Mouse (Mus musculus): ENCODE measurements around the gene Gm48551.

Gm48551 gene

DNA sequence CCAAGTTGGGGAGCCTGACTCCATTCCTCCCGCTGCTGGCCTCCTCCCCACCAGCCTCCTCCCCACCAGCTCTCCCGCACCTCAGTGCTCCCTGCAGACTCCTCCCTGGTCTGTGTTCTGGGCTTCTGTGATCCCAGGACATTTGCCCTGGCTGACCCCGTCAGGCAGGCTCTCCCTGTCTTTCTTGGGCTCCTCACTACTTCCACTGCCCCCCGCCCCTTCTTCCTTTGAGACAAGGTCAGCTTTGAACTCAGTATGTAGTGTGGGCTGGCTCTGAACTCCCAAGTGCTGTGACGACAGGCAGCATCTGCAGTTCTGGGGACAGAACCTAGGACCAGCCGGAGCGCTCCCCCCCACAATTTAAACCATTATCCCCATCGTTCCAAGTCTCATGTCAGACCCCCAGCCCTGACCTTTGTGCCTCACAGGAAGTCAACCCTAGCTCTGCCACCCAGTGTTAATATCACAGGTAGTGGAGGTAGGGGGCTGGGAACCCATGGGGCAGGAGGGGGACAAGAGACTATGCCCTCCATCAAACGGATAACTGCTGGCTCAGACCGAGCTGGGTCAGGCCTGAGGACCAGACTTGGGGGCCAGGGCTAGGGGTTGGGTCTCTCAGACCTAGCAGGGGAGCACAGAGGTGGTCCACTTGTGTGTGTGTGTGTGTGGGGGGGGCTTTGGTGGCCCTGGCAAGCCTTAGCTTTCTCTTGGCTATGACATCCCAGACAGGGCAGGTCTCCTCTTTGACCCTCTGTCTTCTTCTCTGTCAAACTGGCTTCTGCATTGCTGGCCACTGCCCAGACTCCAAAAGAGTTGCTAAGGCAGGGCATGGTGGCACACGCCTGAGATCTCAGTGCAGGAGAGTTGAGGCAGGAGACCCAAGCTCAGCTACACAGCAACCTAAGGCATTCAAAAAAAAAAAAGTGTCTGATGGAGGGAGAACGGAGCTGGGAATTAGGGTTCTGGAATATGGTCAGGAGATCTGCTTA is 33.3 kb downstream of the Gm48551 start:
- DNase-seq (ENCODE audit: low spot score in 2 of 2) = no peak

DNA sequence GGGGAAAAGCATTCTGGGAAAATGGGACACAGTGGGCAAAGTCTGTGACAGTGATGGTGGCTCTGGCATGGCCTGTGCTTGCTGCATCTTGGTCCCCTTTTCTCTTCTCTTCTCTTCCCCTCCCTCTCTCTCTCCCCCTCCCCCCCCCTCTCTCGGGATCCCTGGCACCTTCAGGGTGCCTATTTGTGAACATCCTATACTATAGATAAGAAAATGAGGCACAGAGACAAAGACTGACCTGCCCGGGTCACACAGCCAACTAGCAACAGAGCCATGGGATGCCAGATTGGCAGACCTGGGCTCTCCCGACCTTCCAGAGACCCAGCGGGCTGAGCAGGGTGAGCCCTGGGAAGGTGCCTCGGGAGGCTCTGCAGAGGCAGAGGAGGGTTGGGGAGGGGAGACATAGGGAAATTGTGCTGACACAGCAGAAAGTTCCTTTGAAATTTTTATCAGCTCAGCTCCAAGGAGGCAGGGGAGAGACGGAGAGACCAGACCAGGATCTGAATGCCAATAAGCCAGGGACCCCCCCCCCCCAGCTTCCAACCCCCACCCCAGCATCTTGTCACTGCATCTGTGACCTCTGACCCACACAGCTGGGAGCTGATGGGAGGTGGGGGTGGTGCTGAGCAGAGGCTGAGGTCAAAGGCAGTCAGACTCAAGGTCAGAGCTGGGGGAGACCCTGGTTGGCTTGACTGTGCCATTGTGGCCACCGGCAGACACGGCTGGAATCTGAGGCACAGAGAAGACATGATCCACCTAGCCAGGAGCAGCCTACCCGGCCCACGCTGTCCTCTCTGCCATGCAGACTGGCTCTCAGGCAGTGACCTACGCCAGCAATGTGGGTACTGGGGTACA is 34.2 kb downstream of the Gm48551 start:
- no peak for DNase-seq (ENCODE audit: low spot score in 2 of 2)

DNA sequence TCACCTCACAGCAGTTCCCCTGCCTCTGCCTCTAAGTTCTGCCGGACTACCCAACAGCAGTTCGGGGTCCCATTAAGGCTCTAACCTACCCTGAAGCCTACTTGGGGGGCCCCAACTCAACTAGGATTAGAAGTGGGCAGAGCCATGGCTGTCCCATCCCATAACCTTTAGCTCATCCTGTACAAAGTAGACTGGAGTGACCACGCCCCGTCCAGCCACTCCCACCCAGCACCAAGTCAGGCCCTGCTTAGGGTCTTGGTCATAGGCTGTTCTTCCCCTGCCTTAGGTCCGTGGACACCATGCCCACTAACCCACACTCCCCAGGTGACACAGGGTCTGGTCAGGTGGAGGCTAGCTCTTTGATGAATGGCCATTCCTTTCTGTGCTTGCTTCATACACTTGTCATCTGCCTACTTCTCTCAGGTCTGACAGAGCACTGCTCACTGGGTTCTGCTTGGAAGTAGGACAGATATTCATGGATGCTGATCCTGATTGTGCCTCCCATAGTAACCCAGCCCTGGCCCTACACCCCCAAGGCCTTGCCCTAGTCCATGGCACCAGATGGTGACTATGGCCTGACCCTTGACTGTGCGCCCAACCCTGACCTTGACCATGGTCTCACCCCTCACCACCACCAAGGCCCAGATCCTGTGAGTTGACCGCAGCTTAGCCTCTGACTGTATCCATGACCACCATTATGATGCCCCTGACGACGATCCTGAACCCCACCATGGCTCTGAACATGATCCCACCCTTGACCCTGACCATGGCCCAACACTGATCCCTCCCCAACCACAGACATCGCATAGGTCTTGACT is 35.1 kb downstream of the Gm48551 start:
- DNase-seq (ENCODE audit: low spot score in 2 of 2) = peak in 1 of 2 experiments; percentile 6

DNA sequence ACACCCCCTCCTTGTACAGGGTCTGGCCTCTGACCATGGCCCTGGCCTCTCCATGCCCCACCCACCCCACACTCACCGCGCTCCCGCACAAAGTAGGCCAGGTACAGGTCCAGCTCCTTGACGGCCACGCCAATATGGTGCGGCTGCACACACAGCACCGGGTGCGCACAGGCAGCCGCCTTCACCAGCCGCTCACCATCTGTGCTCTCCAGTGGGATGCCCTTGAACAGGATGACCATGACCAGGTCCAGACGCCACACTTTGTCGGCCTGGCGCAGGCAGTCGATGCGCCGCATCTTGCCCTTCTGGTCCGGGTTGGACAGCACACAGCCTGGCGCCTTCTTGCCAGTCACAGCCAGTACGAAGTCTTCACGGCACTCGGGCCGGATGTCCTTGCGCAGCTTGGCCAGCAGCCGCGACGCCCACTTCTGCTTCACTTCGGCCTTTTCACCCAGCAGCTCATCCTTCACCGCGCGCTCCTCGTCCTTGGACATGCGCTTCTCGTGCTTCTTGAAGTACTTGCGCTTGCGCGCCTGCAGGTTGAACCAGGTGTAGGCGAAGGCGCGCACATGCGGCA is 36.0 kb downstream of the Gm48551 start:
- peak in 1 of 2 experiments; percentile 7 for DNase-seq (ENCODE audit: low spot score in 2 of 2)

DNA sequence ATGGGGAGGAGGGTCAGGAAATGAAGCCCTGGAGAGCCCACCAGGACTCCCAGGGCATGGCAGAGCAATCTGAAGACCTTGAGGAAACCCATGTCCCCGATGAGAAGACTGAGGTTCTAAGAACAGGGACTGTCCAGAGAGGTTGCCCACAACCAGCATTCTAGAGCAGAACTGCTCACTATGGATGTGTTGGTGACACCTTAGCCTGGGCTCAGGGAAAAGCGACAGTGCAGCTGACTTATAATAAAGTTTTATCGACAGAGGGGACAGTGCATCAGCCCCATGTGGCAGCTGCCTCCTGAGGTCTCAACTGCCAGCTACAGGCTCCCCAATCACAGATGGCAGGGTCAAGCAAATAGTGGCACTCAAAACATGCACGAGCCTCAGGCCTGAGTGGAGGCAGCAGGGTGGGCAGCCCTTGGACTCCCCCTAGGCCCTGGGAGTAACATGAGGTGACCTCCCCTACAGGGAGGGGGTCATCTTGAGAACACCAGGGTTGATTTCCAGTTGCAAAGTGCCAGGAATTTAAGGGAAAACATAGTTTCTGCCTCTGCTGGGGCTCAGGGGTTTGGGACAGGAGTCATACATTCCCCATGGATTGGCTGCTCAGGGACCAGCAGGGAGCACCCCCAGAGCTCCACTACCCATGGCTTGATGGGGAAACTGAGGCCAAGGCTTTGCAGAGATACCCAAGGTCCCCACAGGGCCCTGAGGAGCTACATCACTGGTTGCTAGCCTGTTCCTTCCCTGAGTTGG is 37.0 kb downstream of the Gm48551 start:
- peak; percentile 7 to 11 for DNase-seq (ENCODE audit: low spot score in 2 of 2)

DNA sequence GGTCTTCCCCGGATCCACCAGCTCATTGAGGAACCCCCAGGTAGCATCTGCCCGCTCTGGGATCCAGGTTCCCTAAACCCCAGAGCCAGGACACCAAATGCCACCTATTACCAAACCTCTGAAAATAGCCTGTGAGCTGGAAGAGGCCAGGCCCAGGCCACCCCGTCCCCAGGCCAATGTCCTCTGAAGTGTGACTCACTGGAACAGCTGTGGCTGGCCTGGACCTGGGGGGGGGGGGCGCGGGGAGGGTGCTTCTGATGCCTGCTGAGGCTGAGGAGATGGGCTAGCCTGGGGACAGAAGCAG is 37.5 kb downstream of the Gm48551 start:
- DNase-seq (ENCODE audit: low spot score in 2 of 2) = no peak

DNA sequence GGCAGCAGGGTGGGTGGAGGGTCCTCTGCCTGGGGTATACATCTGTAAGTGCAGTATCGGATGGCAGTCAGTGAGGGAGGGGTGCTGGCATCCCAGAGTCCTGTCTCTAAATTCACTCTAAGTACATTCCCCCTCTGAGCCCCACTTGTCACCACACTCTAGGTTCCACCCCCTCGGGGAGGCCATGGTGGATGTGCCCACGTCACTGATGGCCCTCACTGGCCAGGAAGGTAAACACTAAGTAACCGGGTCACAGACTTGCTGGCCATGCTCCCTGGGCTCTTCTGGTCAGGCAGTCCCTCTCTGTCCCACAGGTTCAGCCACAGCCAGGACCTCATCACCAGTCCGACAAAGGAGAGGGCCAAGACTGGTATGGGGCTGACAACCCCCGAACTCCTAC is 37.9 kb downstream of the Gm48551 start:
- peak; percentile 6 to 9 for DNase-seq (ENCODE audit: low spot score in 2 of 2)

DNA sequence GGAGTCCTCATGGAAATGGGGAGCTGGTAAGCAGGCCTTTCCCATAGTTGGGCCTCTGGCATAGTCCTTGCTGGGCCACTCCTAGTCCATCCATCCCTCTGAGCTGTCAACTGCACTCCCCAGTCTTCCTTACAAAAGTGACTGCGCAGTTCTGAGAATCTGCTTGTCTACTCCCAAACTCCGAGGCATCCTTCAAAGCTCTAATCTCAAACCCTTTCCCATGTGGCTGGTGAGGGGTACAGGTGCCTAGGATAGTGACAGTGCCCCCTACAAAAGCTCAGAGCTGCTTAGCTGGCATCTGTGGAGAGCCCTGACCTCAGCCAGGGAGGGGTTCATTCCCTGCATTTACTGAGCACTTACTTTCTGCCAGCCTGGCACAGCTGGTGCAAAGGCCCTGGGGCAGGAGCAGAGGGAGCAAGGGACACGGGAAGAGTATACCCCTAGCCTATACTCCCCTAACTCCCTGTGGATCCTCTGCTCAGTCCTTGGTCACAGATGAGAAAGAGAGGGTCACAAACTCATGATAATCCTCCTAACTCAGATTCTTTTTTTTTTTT is 38.5 kb downstream of the Gm48551 start:
- peak in 1 of 2 experiments; percentile 4 for DNase-seq (ENCODE audit: low spot score in 2 of 2)

DNA sequence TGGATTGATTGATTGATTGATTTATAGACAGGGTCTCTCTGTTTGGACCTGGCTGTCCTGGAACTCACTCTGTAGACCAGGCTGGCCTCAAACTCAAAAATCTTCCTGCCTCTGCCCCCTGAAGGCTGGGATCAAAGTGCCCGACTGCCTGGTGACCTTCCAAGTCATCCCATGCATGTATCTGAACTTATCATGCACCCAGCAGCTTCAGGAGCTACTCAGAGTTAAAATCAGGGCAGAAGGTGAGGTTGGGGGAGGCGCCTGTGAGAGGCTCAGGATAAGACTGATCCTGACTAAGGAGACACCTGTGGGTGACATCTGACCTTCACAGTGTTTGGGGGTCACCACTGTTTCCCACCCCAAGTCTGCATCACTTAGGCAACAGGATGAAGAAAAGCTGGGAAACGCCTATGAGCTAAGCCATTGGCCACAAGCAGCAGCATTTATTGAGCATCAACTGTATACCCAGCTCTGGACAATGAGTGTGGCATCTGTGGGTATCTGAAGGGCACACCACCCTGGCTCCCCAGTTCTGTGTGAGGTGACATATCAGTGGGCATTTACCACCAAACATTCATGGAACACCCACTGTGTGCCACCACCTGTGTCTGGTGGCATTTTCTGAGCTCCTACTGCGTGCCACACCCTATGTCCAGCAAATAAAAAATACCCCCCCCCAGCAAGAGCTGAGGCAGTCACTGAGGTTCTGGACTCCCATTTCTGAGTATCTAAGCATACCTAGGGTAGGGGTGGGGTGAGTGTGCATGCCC is 39.4 kb downstream of the Gm48551 start:
- peak; percentile 4 to 7 for DNase-seq (ENCODE audit: low spot score in 2 of 2)

DNA sequence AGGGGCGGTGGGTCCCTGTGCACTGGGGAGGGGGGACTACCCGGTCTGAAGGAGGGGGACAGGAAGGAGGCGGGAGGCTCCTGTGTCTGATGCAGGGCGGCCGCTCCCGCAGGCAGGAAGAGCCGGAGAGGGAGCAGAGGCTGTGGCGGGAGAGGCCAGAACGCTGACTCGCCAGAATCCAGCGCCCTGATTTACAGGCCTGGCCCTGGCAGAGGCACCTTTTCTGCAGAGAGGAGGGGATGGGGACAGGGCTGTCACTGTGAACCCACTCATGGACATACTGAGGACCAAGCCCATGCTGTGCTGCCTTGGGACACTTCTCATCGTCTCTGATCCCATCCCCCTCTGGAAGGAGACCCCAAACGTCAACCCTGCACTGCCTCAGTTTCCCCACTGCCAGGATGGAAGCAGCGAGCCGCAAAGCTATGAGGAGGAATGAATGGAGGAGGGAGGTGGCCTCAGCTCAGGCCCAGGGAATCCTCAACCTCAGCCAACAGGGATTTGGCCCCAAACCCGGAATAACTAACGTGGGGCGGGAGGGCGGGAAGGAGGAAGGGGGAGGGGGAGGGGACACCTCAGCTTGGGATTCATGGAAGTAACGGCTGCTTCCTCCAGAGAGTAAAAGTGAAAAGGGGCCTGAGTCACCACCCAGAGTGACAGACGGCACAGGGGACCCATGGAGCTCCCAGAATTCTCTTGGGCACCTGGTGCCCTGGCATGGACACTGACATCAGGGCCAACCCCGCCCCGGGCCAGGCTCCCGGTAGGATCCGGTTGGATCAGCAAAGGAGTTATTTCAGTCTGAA is 40.2 kb downstream of the Gm48551 start:
- DNase-seq (ENCODE audit: low spot score in 2 of 2) = peak; percentile 38 to 40

DNA sequence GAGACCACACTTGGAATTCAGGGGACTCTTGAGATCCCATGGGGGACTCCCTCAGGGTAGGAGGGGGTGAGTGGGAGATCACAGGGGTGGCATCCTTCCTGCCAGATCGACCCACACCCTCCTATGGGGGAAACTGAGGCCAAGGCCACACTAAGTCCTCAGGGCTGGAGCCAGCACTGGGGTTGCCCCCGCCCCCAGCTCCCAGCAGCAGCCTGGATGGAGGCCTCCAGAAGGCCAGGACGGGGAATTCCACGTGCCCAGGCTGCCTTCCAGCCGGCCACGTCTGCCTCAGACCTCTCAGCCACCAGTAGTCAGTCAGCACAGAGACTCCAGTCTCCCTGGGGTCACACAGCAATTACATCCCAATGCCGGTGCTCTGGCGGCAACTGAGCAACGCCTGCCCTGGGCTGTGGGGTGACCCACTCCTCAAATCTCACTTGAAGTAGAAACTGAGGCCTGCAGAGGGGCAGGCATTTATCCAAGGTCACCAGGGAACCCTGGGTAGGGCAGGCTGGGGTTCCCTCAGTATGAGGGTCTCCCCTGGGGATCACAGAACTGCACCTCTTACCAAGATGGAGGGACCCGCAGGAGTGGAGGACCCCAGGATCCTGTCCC is 41.1 kb downstream of the Gm48551 start:
- DNase-seq (ENCODE audit: low spot score in 2 of 2) = peak; percentile 35 to 37

DNA sequence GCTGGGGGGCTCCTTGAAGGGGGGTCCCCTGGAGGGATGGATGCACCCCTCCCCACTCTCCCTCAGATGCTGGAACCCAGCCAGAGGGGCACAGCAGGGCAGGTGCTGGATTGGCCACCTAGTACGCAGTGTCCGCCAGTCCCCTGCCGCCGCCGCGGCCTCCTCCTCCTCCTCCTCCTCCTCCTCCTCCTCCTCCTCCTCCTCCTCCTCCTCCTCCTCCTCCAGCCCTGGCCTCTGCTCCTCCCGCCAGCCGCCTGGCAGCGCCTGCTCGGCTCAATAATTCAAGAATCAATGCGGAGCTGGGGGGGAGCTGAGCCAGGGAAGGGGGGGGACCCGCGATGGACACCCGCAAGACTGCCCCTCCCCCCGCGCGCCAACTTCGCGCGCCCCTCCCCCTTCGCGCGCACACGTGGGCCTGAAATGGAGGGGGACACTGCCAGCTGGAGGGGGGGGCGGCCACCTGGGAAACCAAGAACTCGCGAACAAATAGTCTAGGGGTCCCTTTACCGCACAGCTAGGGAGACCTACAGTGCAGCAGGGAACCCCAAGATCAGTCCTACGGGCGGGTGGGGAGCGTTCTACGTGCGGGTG is 41.9 kb downstream of the Gm48551 start:
- DNase-seq (ENCODE audit: low spot score in 2 of 2) = peak; percentile 22 to 27

DNA sequence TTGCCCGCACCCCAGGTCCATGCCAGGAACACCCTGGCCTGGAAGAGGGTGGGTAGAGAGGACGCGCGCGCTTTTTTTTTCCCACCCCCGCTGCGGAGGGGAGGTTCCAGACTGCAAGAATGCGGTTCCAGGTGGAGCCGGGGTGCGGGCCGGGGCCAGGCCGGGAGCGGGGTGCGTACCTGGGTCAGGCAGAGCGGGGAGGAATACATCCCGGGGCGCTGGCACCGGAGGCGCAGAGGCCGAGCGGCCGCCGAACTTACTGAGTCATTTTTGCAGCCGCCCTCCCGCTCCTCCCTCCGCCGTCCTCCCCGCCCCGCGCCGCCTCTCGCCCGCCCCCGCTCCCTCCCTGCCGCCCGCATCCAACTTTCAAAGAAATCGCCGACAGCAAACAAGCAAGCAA is 42.6 kb downstream of the Gm48551 start:
- DNase-seq (ENCODE audit: low spot score in 2 of 2) = peak; percentile 38 to 46

DNA sequence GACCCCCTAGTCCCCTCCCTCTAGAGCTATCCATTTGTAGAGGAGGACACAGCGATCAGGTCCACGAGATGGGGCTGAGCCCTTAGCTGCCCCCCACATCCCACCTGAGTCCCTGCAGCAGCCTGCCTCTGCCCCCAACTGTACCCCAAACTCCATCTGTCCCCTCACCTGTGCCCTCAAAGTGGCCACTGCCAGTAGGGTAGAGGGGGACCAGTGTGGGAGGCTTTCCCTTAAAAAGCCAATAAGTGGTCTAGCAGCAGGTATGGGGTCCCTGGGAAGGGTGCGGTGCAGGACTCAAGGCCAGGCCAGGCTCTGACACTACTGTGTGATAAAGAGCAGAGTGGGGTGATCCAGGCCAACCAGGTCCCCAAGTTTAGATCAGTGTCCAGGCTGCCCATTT is 43.1 kb downstream of the Gm48551 start:
- peak in 1 of 2 experiments; percentile 21 for DNase-seq (ENCODE audit: low spot score in 2 of 2)

DNA sequence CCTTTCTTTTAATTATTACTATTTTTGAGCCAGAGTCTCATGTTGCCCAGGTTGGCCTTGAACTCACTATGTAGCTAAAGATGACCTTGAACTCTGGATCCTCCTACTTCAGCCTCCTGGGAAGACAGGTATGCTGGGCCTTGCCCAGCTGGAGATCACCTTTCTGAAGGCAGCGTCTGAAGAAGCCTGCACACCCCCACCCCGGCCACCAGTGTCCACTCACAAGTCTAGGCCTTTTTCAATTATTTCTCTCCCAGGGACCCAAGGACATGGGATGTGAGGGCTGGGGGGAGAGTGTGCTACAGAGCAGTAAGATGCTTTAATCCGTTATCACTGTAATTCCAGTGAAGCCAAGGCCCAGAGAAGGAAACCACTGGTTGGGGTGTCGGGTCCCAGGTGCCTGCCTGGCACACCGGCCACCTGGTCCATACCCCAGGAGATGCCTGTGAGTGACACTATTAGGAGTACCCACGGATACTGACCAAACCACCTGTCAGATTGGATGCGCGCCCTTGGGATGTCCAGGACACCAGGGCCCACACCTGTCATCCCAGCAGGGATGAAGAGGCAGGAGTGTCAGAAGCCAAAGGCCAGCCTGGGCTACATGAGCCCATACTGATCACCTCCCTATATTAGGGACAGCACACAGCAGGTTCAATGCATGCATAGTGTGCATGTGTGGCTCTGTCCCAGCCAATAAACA is 43.7 kb downstream of the Gm48551 start:
- DNase-seq (ENCODE audit: low spot score in 2 of 2) = peak; percentile 11 to 47

DNA sequence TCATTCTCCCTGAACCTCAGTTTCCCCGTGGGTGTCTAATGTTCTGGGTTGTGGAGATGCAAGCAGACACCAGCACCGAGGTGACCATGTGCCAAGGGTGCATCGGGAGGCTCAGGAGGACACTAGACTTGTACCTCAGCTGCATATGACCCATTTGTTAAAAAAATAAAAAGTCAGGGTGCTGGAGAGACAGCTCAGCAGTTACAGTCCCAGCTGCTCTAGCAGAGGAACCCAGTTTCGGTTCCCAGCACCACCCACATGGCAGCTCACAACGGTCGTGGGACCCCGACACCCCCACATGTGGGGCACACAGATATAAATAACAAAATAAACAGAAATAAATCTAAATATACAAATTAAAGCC is 44.2 kb downstream of the Gm48551 start:
- peak; percentile 9 to 17 for DNase-seq (ENCODE audit: low spot score in 2 of 2)

DNA sequence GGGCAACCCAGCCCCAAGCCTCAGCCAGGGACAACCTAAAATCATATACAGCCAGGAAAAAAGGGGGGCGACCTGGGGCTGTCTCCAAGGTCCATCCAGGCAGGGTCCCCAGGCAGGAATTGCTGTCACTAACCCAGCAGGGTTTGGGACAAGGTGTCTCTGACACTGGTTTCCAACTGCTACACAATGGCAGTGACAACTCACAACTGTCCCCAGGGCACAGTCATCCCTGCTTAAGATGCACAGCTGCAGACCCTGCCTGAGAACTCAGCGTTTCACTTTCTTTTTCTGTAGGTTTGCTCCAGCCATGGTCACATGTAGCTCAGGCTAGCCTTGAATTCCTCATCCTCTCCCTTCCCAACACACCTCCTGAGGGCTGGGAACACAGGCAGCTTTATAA is 44.8 kb downstream of the Gm48551 start:
- no peak for DNase-seq (ENCODE audit: low spot score in 2 of 2)
